Mouse (Mus musculus) adrenal gland, adult (tissue): ENCODE measurements at regions not wholly inside any gene's neighbourhood (a gene's known extent, or its start where the extent isn't known, plus 50 kb on each side); places are given as distances from the start of the nearest gene placed in this dataset.

ENCODE experiments used
- DNase-seq, 2 experiments: peaks; one replicate each; pipeline ENCODE4 v3.0.0; 2022 to 2023; ENCODE audit warnings: low spot score in 1 of 2; ENCODE audit not compliant: inconsistent age in 2 of 2

GRCm38 (mm10) chr5:148776796-148777659 is 152.1 kb downstream of the Katnal1 start:
- DNase-seq = peak in 1 of 2 experiments; percentile 69

- DNase-seq = no peak
Measured at GRCm38 (mm10) chr5:148775232-148775631, 153.9 kb downstream of the Katnal1 start.

GRCm38 (mm10) chr5:148774446-148774845 is 154.7 kb downstream of the Katnal1 start:
- no peak for DNase-seq

DNA sequence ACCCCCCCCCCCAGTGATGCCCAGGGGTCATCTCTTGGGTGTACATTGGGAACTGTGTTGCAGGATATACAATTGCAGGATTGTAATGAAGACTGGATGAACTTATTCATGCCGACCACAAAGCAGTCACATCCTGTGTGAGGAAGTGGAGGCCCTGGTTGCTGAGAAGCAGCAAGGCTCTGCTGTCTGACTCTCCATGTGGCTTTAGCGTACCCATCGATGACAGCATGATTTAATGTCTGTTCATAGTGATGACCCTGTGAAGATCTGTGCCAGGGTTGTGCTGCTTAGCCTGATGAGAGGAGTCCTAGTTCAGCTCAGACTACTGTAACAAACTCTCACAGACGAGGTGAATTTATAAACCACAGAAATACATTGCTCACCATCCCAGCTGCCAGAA is 159.7 kb downstream of the Katnal1 start:
- no peak for DNase-seq

DNA sequence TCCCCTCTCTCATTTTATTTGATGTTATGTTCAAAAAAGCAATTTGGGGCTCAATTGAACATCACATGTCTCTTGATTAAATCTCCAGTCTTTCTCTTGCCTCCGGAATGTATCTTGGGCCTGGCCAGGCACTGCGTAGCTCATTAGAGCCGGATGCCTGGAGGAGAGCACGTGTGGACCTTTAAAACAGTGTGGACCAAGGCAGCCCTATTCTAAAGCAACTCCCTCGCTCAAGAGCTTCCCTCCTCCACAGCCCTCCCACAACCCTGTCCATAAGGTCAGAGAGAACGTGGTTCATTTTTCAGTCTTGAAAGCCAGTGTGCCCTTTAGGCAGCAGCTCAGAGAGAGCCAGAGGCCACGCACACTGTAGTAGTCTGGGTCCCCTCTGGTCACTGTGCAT is 160.8 kb downstream of the Katnal1 start:
- peak in 1 of 2 experiments; percentile 38 for DNase-seq

DNA sequence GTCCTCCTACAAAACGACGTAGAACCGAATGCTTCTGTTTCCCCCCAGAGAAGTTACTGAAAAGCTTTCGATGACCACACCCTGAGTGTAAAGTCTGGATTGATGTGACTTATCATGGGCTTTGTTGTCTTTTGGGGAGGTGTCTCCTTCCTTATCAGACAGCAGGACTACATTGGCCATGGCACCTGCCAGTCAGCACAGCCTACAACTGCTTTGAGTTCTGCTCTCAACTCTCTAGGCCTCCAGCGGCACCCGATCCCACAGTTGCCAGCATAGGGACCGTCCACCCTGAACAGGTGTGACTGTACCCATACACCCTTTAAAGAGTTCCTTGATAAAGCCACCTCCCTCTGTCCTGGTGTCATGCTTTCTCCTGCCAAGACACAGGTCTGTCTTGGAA is 163.1 kb downstream of the Katnal1 start:
- no peak for DNase-seq

DNA sequence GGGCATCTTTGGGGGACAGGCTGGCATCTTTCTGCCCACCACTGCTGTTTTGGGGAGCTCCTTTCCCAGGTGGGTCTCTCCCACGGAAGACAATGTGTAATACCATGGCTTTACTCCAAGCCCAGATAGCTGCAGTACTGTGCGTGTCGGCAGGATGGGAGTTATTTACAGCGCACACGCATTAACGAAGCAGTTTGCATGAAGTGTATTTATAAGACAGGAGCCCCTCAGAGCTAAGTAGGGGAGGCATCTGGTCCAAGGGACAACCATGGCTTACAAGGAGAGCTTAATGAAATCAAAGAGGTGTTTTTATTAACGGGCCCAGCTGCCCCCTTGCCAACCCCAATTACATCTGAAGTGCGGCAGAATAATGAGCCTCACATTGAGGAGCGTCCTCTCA is 169.0 kb downstream of the Katnal1 start:
- no peak for DNase-seq

DNA sequence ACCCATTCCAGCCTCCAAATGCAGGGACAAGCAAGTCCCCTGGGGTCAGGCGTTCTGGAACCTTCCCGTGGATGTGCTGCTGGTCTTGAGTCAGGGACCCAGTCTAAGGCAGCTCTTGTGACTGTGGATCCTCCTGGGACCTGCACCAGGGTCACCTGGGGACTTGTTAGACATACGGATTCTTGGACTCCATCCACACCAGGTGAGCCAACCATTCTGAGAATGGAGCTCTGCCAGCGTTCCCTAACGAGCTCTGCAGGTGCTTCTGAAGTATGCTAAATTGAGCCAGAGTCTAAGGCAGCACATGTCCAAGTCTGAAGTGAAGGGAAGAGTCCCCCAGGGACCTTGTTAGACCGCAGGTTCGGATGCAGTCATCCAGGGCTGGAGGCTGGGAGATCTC is 170.3 kb downstream of the Katnal1 start:
- no peak for DNase-seq

DNA sequence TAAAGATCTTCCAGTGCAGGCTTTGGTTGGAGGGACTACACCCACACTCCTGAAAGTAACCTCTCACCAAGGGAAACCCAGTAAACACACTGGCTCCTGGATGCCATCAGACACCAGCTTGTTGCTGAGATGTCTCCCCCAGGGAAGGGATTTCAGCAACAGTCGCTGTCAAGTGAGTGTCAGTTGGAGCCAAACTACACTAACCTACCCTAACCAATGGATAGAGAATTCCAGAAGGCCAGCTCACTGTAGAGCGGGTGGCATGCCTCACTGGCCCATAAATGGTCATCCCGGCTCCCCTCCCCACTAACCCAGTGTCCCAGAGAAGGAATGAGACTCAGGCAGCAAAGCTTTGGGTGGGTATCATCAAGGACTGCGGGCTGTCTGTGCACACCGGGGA is 171.4 kb downstream of the Katnal1 start:
- no peak for DNase-seq

DNA sequence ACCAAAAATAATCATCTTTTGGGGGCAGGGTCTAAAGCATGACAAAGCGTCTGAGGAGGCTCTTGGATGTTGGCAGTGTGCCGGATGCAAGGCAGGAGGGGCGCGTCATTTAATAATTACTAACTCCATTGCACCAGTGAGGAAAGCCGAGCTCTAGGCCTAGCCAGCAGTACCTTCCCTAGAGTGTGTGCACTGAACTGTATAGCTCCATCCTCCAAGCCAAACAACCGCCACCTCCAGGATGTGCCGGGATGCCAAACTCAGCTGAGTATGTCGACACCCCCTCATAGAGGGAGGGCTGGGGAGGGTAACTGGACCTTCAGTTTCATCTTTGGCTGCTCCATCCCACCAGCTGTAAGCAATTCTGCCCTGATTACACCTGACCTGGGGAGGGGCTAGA is 171.9 kb downstream of the Katnal1 start:
- no peak for DNase-seq

DNA sequence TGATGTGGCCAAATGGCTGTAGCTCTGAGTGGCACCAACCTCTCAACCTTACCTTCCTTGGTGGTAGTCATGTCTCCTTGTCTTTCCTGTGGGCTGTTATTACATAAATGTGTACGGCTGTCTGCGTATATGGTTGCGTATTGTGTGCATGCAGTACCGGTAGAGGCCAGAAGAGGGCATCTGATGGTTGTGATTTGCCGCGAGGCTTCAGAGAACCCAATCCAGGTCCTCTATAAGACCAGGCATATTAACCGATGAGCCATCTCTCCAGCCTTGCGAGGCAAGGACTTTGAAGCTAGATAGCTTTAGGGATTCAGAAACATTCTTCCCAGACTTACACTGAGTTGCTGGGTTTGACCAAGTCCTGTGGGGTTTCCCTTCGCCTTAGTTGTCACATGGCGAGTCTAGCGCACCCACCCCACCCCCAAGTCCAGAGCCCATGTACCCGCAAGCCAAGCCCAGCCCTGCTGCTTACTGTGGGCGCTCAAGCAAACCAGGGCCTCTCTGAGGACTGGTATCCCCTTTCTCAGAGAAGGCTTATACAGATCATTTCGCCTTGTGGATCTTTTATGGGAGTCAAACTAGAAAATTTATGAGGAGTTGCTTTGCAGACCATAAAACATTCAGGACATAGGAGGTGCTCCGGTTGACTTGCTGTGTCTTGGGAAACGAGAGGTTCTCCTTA is 172.7 kb downstream of the Katnal1 start:
- no peak for DNase-seq

DNA sequence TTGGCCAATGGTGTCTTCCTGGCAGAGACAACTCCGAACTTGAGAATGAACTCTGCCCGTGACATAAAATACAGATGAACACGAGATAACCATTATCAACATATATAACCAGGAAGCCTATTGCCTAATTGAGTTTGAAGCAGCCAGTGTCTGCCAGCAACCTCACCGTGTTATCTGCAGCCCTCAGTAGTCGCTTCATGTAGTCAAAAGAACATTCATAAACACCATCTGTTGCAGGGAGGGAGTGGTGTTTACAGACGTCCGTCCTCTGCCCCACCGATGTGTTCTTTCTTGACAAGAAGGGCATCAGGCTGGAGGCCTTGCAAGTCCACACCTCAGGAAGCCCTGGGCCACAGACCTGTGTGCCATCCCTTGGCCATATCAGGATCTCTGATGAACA is 173.3 kb downstream of the Katnal1 start:
- no peak for DNase-seq

GRCm38 (mm10) chr5:148754896-148755295 is 174.2 kb downstream of the Katnal1 start:
- peak; percentile 65 to 85 for DNase-seq

DNA sequence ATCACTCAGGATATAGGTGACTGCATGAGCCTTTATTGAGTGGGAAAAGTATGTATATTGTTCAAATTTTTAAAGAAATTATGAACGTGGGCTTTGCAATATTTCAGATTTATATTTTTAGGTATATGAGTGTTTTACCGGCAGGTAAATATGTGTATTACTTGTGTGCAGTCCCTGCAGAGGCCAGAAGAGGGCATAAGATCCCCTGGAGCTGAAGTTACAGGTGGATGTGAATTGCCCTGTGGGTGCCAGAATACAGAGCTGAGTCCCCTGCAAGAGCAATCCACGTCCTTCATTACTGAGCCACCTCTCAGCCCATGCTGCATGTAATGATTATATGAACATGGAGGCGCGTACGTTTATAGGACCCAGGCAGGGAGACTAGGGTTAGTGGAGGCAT is 174.8 kb downstream of the Katnal1 start:
- DNase-seq = no peak

DNA sequence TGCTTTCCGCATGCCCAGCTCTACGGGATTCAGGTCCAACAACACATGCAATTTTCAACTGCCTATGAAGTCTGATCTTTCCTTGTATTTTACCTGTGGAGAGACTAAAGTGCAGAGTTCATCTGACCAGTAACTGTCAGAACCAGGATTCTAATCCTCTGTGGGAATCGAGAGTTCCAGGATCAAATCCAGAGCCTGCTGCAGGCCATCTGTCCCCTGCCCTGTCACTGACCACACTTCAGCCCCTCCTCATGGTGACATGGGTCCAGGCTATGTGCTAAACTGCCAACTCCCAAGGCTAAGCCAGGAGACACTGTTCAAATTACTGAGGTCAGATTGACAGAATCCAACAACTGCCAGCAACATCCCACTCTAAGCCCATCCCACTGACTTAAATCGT is 175.7 kb downstream of the Katnal1 start:
- no peak for DNase-seq

GRCm38 (mm10) chr5:148751980-148752379 is 177.1 kb downstream of the Katnal1 start:
- DNase-seq = no peak

DNA sequence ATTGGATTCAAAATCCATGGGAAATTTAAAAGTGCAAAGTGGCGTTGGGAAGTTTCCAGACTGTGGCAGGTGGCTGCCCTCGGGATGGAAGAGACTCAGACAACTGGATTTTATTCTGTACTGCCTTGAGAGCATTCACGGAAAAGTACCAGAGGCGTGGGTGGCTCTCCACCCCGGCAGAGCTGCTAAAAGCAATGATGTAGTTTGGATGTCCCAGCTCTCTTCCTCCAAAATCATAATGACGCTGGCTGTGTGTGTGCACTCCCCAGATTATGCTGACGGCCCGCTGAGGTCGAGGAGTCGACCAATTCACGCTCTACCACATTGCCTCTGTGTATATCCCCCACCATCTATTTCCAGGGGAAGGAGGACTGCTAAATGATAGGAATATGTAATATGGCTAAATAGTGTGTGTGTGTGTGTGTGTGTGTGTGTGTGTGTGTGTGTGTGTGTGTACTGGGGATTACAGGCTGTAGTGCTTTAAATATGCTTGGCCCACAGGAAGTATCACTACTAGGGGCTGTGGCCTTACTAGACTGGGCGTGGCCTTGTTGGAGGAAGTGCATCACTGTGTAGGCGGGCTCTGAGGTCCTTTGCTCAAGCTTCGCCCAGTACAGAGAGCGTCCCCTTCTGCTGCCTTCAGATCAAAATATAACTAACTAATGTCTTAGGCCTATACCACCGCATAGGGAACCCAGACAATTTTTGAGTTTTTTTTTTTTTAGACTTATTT is 179.0 kb downstream of the Katnal1 start:
- peak in 1 of 2 experiments; percentile 42 for DNase-seq

- no peak for DNase-seq
Measured at GRCm38 (mm10) chr5:148747972-148748764, 181.0 kb downstream of the Katnal1 start.

DNA sequence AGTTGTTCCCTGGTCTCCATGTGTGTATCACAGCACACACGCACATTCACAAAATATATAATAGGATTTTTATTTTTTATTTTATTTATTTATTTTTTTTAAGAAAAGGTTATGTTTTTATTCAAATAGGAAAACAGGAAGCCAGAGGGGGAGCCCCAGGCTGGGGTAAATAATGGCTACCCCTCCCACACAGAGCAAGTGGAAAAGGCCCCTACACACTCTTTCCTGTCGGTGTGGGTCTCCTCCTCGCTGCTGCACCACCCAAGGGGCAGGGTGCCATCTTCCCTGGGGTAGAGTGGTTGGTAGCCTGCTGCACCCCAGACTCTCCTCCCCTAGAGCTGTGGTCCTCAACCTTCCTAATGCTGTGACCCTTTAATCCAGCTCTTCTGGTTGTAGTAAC is 181.6 kb downstream of the Katnal1 start:
- no peak for DNase-seq

- peak in 1 of 2 experiments; percentile 41 for DNase-seq
Measured at GRCm38 (mm10) chr5:148746726-148747125, 182.4 kb downstream of the Katnal1 start.
